In genomic region chrX:74283092-74283437, GRCm38 (mm10) we compare ENCODE assay signal across 8 mouse cellular contexts. TPM values are rescaled to one million over a fixed set of nuclear protein-coding genes. Genes with fewer than 3 reads are reported as not detected.
A peak's percentile ranks its signal among the peaks of the same experiment; 100 is the strongest.
DNase-seq lines count a peak whose midpoint lies in the region; ATAC-seq and TF ChIP-seq lines count a peak whose summit lies in the region.

No protein-coding gene starts in this region.

- no peaks in the 10 kb centered on the region for H3K9me3 ChIP-seq in lung, embryonic 15.5 days
- peaks cover 4% of the 10 kb centered on the region; the same call in 1 of the 2 replicates for H3K9me3 ChIP-seq in erythroblast, embryonic 14.5 days (ENCODE audit: control insufficient read depth, low read length)
- no peaks in the 10 kb centered on the region for H3K9me3 ChIP-seq in intestine, postnatal 0 days (ENCODE audit: control insufficient read depth)
- no peaks in the 10 kb centered on the region for H3K9me3 ChIP-seq in neural tube, embryonic 15.5 days (replicated peaks)

- H3K4me1 ChIP-seq in lung, embryonic 15.5 days = 0 out of 2 replicates have a peak, but pooled peaks cover 7% of the 10 kb centered on the region
- H3K4me1 ChIP-seq in erythroblast, embryonic 14.5 days (ENCODE audit: control insufficient read depth) = peaks cover 38% of the 10 kb centered on the region
- H3K4me1 ChIP-seq in intestine, postnatal 0 days (replicated peaks; ENCODE audit: control insufficient read depth, insufficient read depth, low read length) = no peaks in the 10 kb centered on the region
- H3K4me1 ChIP-seq in neural tube, embryonic 15.5 days = peaks cover 19% of the 10 kb centered on the region

- H3K4me3 ChIP-seq in lung, embryonic 15.5 days = peak overlapping the region; percentile 57
- H3K4me3 ChIP-seq in erythroblast, embryonic 14.5 days (replicated peaks) = peak overlapping the region; percentile 73
- H3K4me3 ChIP-seq in intestine, postnatal 0 days (ENCODE audit: low read depth, low read length) = peak overlapping the region; percentile 51
- H3K4me3 ChIP-seq in neural tube, embryonic 15.5 days (replicated peaks) = peak overlapping the region; percentile 60

- TF ChIP-seq CTCF in intestine, postnatal 0 days (IDR thresholded peaks at IDR 0.05; ENCODE audit: low read depth) = no peak

- no peak for DNase-seq in lung, postnatal 25 days (ENCODE audit: low spot score)
- no peak for DNase-seq in urinary bladder, adult 2 months (ENCODE audit: low spot score)
- no peak for DNase-seq in natural killer cell, adult 2 months (ENCODE audit: low spot score in 2 of 2)

- H3K4me2 ChIP-seq in lung, embryonic 15.5 days = peak overlapping the region; percentile 74
- H3K4me2 ChIP-seq in intestine, postnatal 0 days (replicated peaks; ENCODE audit: low read depth) = peak overlapping the region; percentile 70
- peak overlapping the region; percentile 67 for H3K4me2 ChIP-seq in neural tube, embryonic 15.5 days

- peak overlapping the region; percentile 92 for H3K27ac ChIP-seq in lung, embryonic 15.5 days
- peak overlapping the region; percentile 86 for H3K27ac ChIP-seq in intestine, postnatal 0 days (ENCODE audit: low read depth, low read length)
- peak overlapping the region; percentile 85 for H3K27ac ChIP-seq in neural tube, embryonic 15.5 days (replicated peaks)

- H3K36me3 ChIP-seq in lung, embryonic 15.5 days = no peaks in the 10 kb centered on the region
- peaks cover 29% of the 10 kb centered on the region for H3K36me3 ChIP-seq in erythroblast, embryonic 14.5 days (ENCODE audit: control insufficient read depth)
- H3K36me3 ChIP-seq in intestine, postnatal 0 days (ENCODE audit: control insufficient read depth, insufficient read depth) = no peaks in the 10 kb centered on the region
- no peaks in the 10 kb centered on the region for H3K36me3 ChIP-seq in neural tube, embryonic 15.5 days

- no peaks in the 10 kb centered on the region for H3K27me3 ChIP-seq in lung, embryonic 15.5 days
- H3K27me3 ChIP-seq in erythroblast, embryonic 14.5 days (ENCODE audit: control insufficient read depth) = peaks cover 5% of the 10 kb centered on the region; the same call in 1 of the 2 replicates
- H3K27me3 ChIP-seq in intestine, postnatal 0 days (replicated peaks; ENCODE audit: control insufficient read depth, insufficient read depth, low read length) = no peaks in the 10 kb centered on the region
- no peaks in the 10 kb centered on the region for H3K27me3 ChIP-seq in neural tube, embryonic 15.5 days (replicated peaks)

- WGBS in lung, embryonic 15.5 days = 37% methylated on average over 5 of the region's 5 CpGs
- WGBS in intestine, postnatal 0 days = 32% methylated on average over 5 of the region's 5 CpGs
- 20% methylated on average over 5 of the region's 5 CpGs for WGBS in neural tube, embryonic 15.5 days

- no peak; the same call in none of the 2 replicates for ATAC-seq in lung, embryonic 15.5 days (ENCODE audit: borderline replicate concordance, extremely low read depth, low FRiP score, low TSS enrichment)
- ATAC-seq in intestine, postnatal 0 days = peak; percentile 16; the same call in 1 of the 2 replicates
- peak; percentile 49 for ATAC-seq in neural tube, embryonic 15.5 days (ENCODE audit: low FRiP score)
- ATAC-seq in megakaryocyte-erythroid progenitor cell, adult 5-6 weeks (replicated peaks; ENCODE audit: low FRiP score, low TSS enrichment, poor library complexity, severe bottlenecking) = no peak

- peak overlapping the region; percentile 64 for H3K9ac ChIP-seq in lung, embryonic 15.5 days
- H3K9ac ChIP-seq in intestine, postnatal 0 days (ENCODE audit: low read depth, low read length) = peak overlapping the region; percentile 65
- H3K9ac ChIP-seq in neural tube, embryonic 15.5 days (replicated peaks) = peak overlapping the region; percentile 60

RNA-seq across cellular contexts. Expression of gene Dnase1l1, which starts 0.9 kb away (rescaled TPM):
- 11.2 and 15.8 TPM in 2 replicates for polyA plus RNA-seq in lung, embryonic 15.5 days (2015; fragmentation: Nextera tagmentation; extraction: Ambion mirVana)
- 0.25 and 0.32 TPM in 2 replicates for polyA plus RNA-seq in erythroblast, embryonic 14.5 days (2012)
- 24.7 and 26.2 TPM in 2 replicates for polyA plus RNA-seq in intestine, postnatal 0 days (2015; fragmentation: Nextera tagmentation; extraction: Ambion mirVana)
- 5.1 and 7.8 TPM in 2 replicates for polyA plus RNA-seq in neural tube, embryonic 15.5 days (2015; fragmentation: Nextera tagmentation; extraction: Ambion mirVana)
- 12.9 and 22.9 TPM in 2 replicates for total RNA-seq in megakaryocyte-erythroid progenitor cell, adult 5-6 weeks (2014; fragmentation: Nextera tagmentation)
- 15.6 and 28.0 TPM in 2 replicates for total RNA-seq in megakaryocyte-erythroid progenitor cell, adult 5-6 weeks (2017)
- 36.1 and 44.7 TPM in 2 replicates for polyA plus RNA-seq in urinary bladder, adult 2 months (2012; rRNA removed)

RNA-seq across cellular contexts. Expression of gene Taz, which starts 1.4 kb away (rescaled TPM):
- 78.8 and 83.8 TPM in 2 replicates for polyA plus RNA-seq in lung, embryonic 15.5 days (2015; fragmentation: Nextera tagmentation; extraction: Ambion mirVana)
- polyA plus RNA-seq in erythroblast, embryonic 14.5 days (2012) = 1.3 and 2.1 TPM in 2 replicates
- 64.0 and 64.8 TPM in 2 replicates for polyA plus RNA-seq in intestine, postnatal 0 days (2015; fragmentation: Nextera tagmentation; extraction: Ambion mirVana)
- polyA plus RNA-seq in neural tube, embryonic 15.5 days (2015; fragmentation: Nextera tagmentation; extraction: Ambion mirVana) = 84.0 and 87.7 TPM in 2 replicates
- 37.9 and 62.6 TPM in 2 replicates for total RNA-seq in megakaryocyte-erythroid progenitor cell, adult 5-6 weeks (2014; fragmentation: Nextera tagmentation)
- 37.0 and 41.7 TPM in 2 replicates for total RNA-seq in megakaryocyte-erythroid progenitor cell, adult 5-6 weeks (2017)
- 106 and 145 TPM in 2 replicates for polyA plus RNA-seq in urinary bladder, adult 2 months (2012; rRNA removed)

RNA-seq across cellular contexts. Expression of gene Rpl10, which starts 12.5 kb away (rescaled TPM):
- 846 and 923 TPM in 2 replicates for polyA plus RNA-seq in lung, embryonic 15.5 days (2015; fragmentation: Nextera tagmentation; extraction: Ambion mirVana)
- 129 and 134 TPM in 2 replicates for polyA plus RNA-seq in erythroblast, embryonic 14.5 days (2012)
- 485 and 521 TPM in 2 replicates for polyA plus RNA-seq in intestine, postnatal 0 days (2015; fragmentation: Nextera tagmentation; extraction: Ambion mirVana)
- polyA plus RNA-seq in neural tube, embryonic 15.5 days (2015; fragmentation: Nextera tagmentation; extraction: Ambion mirVana) = 436 and 510 TPM in 2 replicates
- total RNA-seq in megakaryocyte-erythroid progenitor cell, adult 5-6 weeks (2014; fragmentation: Nextera tagmentation) = 4,546 and 4,933 TPM in 2 replicates
- total RNA-seq in megakaryocyte-erythroid progenitor cell, adult 5-6 weeks (2017) = 1,280 and 1,947 TPM in 2 replicates
- polyA plus RNA-seq in urinary bladder, adult 2 months (2012; rRNA removed) = 2,380 and 2,941 TPM in 2 replicates

RNA-seq across cellular contexts. Expression of gene Atp6ap1, which starts 13.8 kb away (rescaled TPM):
- 134 and 138 TPM in 2 replicates for polyA plus RNA-seq in lung, embryonic 15.5 days (2015; fragmentation: Nextera tagmentation; extraction: Ambion mirVana)
- polyA plus RNA-seq in erythroblast, embryonic 14.5 days (2012) = 2.6 and 2.8 TPM in 2 replicates
- polyA plus RNA-seq in intestine, postnatal 0 days (2015; fragmentation: Nextera tagmentation; extraction: Ambion mirVana) = 111 and 115 TPM in 2 replicates
- 283 and 302 TPM in 2 replicates for polyA plus RNA-seq in neural tube, embryonic 15.5 days (2015; fragmentation: Nextera tagmentation; extraction: Ambion mirVana)
- 91.6 and 95.2 TPM in 2 replicates for total RNA-seq in megakaryocyte-erythroid progenitor cell, adult 5-6 weeks (2014; fragmentation: Nextera tagmentation)
- 72.2 and 111 TPM in 2 replicates for total RNA-seq in megakaryocyte-erythroid progenitor cell, adult 5-6 weeks (2017)
- polyA plus RNA-seq in urinary bladder, adult 2 months (2012; rRNA removed) = 213 and 234 TPM in 2 replicates

RNA-seq across cellular contexts. Expression of gene Gdi1, which starts 21.7 kb away (rescaled TPM):
- polyA plus RNA-seq in lung, embryonic 15.5 days (2015; fragmentation: Nextera tagmentation; extraction: Ambion mirVana) = 154 and 193 TPM in 2 replicates
- polyA plus RNA-seq in erythroblast, embryonic 14.5 days (2012) = 3.4 and 4.0 TPM in 2 replicates
- 63.9 and 72.4 TPM in 2 replicates for polyA plus RNA-seq in intestine, postnatal 0 days (2015; fragmentation: Nextera tagmentation; extraction: Ambion mirVana)
- polyA plus RNA-seq in neural tube, embryonic 15.5 days (2015; fragmentation: Nextera tagmentation; extraction: Ambion mirVana) = 798 and 909 TPM in 2 replicates
- 105 and 125 TPM in 2 replicates for total RNA-seq in megakaryocyte-erythroid progenitor cell, adult 5-6 weeks (2014; fragmentation: Nextera tagmentation)
- total RNA-seq in megakaryocyte-erythroid progenitor cell, adult 5-6 weeks (2017) = 12.9 and 19.3 TPM in 2 replicates
- 251 and 365 TPM in 2 replicates for polyA plus RNA-seq in urinary bladder, adult 2 months (2012; rRNA removed)

Comparison
In these comparisons a context has a peak if more than half of its experiments do, and no peak if none do; other contexts are left out.
1. ATAC-seq: peak in intestine, postnatal 0 days (single experiment) and neural tube, embryonic 15.5 days (single experiment); none in lung, embryonic 15.5 days (single experiment) and megakaryocyte-erythroid progenitor cell, adult 5-6 weeks (single experiment).
2. RNA of gene Taz, which starts 1.4 kb away (polyA plus RNA-seq): 106 to 145 TPM in urinary bladder, adult 2 months, 84.0 to 87.7 TPM in neural tube, embryonic 15.5 days, 78.8 to 83.8 TPM in lung, embryonic 15.5 days and 64.0 to 64.8 TPM in intestine, postnatal 0 days; 1.3 to 2.1 TPM in erythroblast, embryonic 14.5 days; every median in the first group is over 10 times any median in the second.
3. Peak in every context shown above with its lines, with median percentiles within 50 percentile points of each other: H3K27ac ChIP-seq, H3K4me2 ChIP-seq, H3K4me3 ChIP-seq and H3K9ac ChIP-seq.